Mouse (Mus musculus): Measurements from ENCODE around the gene Plekhg3.

Gene Plekhg3

DNA sequence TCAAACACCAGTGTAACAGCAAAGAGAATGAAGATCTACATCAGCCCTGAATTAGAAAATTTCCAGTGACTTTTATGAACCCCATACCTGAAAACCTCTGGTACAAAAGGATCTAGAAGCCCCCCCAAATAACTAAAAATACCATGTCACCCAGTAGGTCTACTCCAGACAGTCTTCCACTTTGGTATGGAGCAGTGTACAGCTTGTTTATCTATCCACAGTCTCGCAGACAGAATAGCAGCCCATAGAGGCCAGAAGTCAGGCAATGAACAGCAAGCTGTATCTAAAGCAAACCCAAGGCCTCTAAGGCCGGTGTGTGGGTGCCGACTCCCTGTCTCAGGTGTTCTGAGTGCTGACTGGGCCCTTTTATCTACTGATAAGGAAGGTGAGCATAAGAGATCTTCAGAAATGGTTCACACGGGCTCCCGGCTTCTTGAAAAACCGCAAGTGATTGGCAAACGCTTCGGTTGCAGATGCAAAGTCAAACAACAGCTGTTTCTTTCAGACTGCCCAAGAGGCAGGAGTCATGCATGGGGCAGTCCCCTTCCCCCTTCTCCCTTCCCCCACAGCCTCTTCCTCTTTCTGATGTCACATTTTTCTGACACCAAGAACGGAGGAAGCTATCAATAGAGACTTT lies 3.3 kb upstream of the Plekhg3 start:
- DNase-seq, result no peak

- DNase-seq, result no peak
Measured at GRCm38 (mm10) chr12:76528766-76529165, 1.9 kb upstream of the Plekhg3 start.

- peak; percentile 83 to 88 for DNase-seq
Measured at GRCm38 (mm10) chr12:76531986-76532925, 1.6 kb downstream of the Plekhg3 start.

- DNase-seq, result no peak
Measured at GRCm38 (mm10) chr12:76532926-76533376, 2.3 kb downstream of the Plekhg3 start.

DNA sequence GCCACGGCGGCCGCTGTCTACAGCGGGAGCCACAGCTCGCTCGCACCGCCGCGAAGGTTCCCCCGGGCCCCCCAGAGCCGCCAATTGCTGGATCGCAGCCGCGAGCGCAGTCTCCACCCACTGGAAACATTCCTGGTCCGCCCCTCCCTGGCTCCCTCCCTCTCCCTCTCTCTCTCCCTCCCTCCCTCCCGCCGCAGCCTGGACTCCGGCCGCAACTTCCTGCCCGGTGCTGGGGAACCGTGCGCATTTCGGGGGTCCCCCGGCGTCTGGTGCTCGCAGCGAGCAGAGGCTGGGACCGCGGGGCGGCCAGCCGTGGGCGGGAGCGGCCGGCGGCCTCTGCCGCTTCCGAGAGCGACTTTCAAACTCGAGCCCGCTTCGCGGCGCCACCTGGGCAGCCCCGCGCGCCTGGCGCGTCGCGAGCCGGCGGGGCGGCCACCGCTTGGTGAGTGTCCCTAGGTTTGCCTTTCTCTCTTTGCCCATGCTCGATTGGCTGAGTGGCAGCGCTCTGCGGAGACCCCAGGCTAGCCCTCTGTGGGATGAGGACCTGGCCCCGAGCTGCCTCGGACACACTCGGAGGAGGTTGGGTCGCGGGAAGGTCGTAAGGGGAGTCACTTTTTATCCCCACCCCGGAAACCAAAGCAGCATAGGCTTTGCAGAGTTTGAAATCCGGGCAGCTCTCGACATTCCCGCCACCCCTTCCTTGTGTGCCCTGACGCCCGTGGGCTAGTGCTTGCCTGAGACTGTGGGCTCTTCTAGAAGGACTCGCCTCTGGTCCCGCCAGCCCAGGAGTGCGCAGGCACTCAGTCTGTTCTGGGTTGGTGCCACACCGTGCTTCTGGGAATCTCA lies 2.9 kb downstream of the Plekhg3 start:
- peak; percentile 97 for DNase-seq

DNA sequence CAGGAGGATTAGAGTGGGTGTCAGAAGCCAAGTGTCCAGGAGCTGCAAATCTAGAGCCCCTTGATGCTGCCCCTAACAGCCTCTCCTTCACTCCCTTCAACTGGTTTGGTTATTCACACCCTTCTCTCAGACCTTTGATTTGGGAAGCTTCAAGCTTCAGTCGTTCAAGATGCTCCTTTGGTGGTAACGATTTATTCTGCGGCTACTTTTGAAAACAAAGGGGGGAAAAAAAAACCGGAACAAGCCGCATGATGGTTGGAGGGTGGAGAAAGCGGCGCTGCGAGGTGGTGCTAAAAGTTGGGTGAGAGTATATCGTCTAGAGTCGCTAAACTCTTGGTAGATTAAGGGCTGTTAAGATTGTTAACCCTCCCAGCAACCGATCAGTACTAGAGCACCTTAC lies 3.5 kb downstream of the Plekhg3 start:
- DNase-seq, result peak in 1 of 2 experiments; percentile 27

GRCm38 (mm10) chr12:76534641-76535283 lies 4.1 kb downstream of the Plekhg3 start:
- peak in 1 of 2 experiments; percentile 37 for DNase-seq

- DNase-seq, result no peak
Measured at GRCm38 (mm10) chr12:76535471-76535900, 4.8 kb downstream of the Plekhg3 start.

- no peak for DNase-seq
Measured at GRCm38 (mm10) chr12:76536591-76537153, 6.0 kb downstream of the Plekhg3 start.

GRCm38 (mm10) chr12:76537434-76537833 lies 6.7 kb downstream of the Plekhg3 start:
- peak; percentile 63 to 64 for DNase-seq

DNA sequence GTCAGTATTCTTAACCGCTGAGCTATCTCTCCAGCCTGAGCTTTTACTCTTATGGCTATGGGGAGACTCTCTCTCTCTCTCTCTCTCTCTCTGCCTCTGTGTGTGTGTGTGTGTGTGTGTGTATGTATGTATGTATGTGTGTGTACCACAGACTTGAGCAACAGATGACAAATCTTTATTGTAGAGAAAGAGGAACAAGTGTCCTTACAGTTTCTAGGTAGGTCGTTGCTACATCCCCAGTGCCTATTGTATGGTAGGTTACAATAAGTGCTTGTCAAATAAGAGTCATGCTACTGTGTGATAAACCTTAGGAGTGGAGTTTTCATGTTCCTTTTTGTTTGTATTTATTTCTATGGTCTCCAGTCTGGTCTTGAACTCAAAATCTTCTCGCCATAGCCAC lies 9.5 kb downstream of the Plekhg3 start:
- no peak for DNase-seq

- no peak for DNase-seq
Measured at GRCm38 (mm10) chr12:76540701-76541221, 10.1 kb downstream of the Plekhg3 start.

GRCm38 (mm10) chr12:76541475-76541874 lies 10.8 kb downstream of the Plekhg3 start:
- DNase-seq, result peak; percentile 63 to 68

DNA sequence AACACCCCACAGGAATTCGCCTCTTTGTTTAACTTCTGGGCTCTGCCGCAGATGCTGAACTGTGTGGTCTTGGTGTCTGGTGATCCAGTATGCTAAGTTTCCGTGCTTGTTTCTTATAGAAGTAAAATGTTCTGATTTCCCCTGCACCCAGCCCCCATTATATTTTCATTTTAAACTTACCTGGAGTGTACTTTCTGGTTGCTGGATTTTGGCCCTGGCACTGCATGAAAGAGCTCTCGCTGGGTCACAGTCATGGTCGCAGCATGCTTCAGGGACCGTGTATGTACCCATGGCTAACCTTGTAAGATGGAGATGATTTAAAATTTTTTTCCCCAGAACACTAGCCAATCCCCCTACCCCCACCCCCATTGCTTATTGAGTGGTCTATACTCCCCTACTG lies 11.2 kb downstream of the Plekhg3 start:
- DNase-seq, result no peak

DNA sequence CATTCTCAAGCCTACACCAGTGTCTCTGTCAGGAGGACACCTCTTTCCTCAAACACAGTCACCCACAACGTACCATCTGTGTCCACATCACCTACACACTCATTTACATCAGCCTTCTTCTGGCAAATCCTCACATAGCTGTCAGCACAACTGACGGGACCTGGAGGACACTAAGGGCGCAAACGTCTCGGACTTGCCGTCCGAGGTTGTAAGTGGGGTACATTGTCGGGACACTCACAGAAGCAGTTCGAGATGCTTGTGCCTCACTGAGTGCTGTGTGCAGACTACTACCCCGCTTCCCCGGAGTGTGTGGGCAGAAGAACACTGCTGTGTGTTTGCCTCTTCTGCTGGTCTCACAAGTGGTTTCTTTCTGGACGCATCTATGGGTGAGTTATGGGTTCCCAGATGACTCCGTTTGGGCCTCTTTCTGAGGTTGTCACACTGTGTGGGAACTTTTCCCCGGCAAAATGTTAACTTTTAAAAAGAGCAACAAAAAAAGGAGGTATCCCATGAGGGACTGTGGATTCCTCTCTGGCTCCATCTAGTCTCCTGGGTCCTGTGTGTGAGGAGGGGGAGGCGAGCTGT lies 15.2 kb downstream of the Plekhg3 start:
- DNase-seq, result no peak

DNA sequence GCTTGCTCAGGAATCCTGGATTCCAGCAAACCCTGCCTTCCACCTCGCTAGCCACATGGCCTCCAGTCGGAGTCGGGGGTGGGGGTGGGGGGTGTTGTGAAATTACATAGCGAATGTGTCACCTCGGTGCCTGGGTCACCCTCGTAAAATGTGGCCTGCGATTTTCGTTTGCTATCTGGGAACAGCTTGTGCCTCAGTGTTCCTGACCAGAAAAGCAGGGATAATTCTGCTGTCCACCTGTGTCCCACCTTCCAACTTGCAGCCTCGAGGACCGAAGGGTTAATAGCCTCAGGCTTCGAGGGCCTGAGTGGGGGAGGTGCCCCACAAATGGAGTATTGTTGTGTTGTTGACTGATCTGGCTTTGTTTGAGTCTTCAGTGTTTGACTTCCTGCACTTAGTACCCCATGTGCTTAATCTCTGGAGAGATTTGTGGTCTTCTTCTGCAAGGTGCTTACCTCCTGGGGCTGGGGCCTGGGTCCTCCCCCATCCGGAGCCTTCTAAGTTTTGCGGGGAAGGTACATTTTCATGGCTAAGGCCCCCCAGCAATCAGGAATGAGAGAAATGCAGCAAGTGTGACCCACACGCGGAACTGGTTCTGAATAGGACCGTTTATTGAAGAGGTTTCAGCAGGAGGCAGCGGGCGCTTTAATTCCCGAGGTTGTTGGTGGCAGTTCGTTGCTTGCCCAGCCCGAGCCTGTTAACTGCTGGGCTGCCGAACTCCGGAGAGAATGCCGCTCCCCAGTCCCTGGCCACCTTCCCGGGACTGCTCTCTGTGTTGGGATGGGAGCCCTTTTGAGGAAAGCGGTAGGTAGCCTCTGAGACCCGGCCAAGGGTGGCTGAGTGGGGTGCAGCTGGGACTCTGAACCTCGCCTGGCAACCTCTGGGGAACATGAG lies 15.9 kb downstream of the Plekhg3 start:
- peak in 1 of 2 experiments; percentile 60 for DNase-seq

DNA sequence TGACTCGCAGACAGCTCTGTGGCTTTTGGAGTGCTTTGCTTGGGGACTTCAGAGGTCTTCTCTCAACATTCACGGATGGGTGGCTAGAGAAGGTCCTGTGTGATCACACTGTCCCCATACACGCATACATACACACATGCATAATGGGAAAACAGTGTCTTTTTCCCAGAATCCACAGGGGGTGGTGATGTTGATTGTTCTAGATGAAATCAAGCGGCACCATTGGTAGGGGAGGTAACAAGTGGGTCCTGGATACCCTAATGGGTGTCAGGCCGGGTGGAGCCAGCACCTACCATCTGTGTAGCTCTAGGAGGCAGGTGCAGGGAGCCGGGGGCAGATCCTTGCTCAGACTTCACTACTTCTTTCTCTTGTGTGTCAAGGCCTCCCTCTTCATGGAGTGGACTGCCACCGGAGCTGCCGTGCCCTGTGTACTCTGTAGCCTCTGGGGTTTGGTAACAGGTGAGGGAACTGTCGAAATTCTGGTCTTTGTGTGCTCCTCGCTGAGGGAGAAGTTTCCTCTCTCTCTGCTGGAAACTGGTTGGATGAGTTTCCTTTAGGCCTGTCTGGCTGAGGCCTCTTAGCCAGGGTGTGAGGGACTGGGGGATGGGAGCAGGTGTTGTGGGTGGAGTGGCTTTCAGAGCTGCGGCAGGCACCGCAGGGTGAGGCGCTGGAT lies 16.9 kb downstream of the Plekhg3 start:
- DNase-seq, result no peak

- DNase-seq, result no peak
Measured at GRCm38 (mm10) chr12:76548082-76548423, 17.4 kb downstream of the Plekhg3 start.

- no peak for DNase-seq
Measured at GRCm38 (mm10) chr12:76549203-76549602, 18.5 kb downstream of the Plekhg3 start.

DNA sequence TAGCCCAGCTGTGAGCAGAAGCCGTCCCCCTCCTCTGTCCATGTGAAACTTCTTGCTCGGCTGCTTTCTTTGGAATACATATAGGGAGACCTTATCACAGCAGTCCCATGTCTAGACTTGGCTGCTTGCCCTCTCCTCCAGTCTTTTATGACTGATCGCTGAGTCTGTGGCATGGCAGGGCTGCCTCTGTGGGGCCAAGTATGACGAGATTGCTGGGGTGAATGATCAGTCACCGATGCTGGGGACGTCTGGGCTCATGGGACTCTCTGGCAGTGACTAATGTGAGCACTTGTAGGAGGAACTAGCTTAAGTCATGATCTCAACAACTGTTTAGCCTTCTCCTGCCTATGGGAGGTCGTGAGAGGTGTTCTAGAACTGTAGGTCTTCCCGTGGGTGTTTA lies 21.6 kb downstream of the Plekhg3 start:
- DNase-seq, result peak; percentile 63 to 66
